Mouse (Mus musculus) E14TG2a.4 (cell line): ENCODE measurements around the gene Hip1.

ENCODE experiments used
- CTCF ChIP-seq: conservative IDR thresholded peaks from 2 replicates; pipeline ENCODE4 v1.5.1; 2014; ENCODE audit warnings: low read length
- POU5F1 ChIP-seq: IDR thresholded peaks from 2 replicates; pipeline ENCODE4 v1.6.1; 2014; ENCODE audit warnings: low read length, borderline replicate concordance

GRCm38 (mm10) chr5:135371195-135371594 lies 173.7 kb downstream of the Hip1 start:
- TF ChIP-seq CTCF (no peak), POU5F1 (no peak)
